Mouse (Mus musculus): ENCODE measurements around the gene Hsd3b5. TPM values are rescaled to one million over a fixed set of nuclear protein-coding genes. Genes with fewer than 3 reads are reported as not detected.

Gene Hsd3b5
- not detected for polyA plus RNA-seq (2014; fragmentation: Illumina TruSeq; extraction: RNeasy Lipid Tissue Mini Kit (QIAGEN cat#74804))

DNA sequence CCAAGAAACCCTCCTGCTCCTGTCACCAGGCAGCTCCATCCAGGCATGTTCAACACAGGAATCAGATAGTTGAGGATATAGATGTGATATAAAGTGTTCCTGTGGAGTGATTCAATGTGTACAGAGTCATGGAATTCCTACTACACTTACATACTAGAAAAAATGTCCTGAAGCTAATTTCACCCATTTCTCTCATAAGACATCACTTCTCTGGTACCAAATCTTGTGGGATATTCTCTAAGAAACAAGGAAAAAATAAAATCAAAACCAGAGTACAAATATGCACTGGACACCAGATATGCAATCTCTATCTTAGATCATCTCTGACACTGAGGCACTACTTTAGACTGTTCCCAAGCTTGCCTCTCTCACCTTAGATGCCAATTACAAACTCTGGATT lies at the start of gene Hsd3b5:
Hsd3b5 (minus strand) TSS at position 101 of the 400 bp plus-strand sequence.

DNA sequence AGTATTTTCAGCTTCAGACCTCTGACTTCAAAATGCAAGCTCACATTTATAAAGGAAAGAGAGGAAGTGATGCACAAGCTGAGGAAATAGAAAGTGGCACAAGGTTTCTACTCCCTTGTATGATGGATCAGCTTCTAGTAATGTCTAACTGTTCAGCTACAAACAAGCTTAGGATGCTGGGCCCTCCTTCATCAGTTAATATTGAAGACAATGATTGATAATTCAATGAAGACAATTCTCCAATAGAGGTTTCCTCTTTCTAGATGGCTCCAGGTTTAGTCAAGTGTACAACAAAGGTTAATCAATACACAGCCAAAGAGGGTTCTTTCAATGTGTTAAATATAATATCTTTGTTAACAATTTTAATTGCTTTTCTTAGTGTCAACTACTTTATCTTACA lies 41.3 kb downstream of the Hsd3b5 start, which contains the start of gene Gm10681:
Gm10681 (minus strand) TSS at position 101 of the 400 bp plus-strand sequence.

Other genes with a start within 250 kb of the Hsd3b5 start
- gene Zfp697, start 247.8 kb downstream of the Hsd3b5 start, polyA plus RNA-seq (2014; fragmentation: Illumina TruSeq; extraction: RNeasy Lipid Tissue Mini Kit (QIAGEN cat#74804)) = 9.7 TPM
- not detected for gene Gm4450, start 173.1 kb downstream of the Hsd3b5 start, polyA plus RNA-seq (2014; fragmentation: Illumina TruSeq; extraction: RNeasy Lipid Tissue Mini Kit (QIAGEN cat#74804))
- not detected for gene Hsd3b4, start 119.7 kb downstream of the Hsd3b5 start, polyA plus RNA-seq (2014; fragmentation: Illumina TruSeq; extraction: RNeasy Lipid Tissue Mini Kit (QIAGEN cat#74804))
- not detected for gene Gm10681, start 41.4 kb downstream of the Hsd3b5 start, polyA plus RNA-seq (2014; fragmentation: Illumina TruSeq; extraction: RNeasy Lipid Tissue Mini Kit (QIAGEN cat#74804))
- not detected for gene Hsd3b2, start 94.3 kb upstream of the Hsd3b5 start, polyA plus RNA-seq (2014; fragmentation: Illumina TruSeq; extraction: RNeasy Lipid Tissue Mini Kit (QIAGEN cat#74804))
- gene Hsd3b3, start 132.9 kb upstream of the Hsd3b5 start, polyA plus RNA-seq (2014; fragmentation: Illumina TruSeq; extraction: RNeasy Lipid Tissue Mini Kit (QIAGEN cat#74804)) = not detected
- gene Hsd3b6, start 184.2 kb upstream of the Hsd3b5 start, polyA plus RNA-seq (2014; fragmentation: Illumina TruSeq; extraction: RNeasy Lipid Tissue Mini Kit (QIAGEN cat#74804)) = 0.91 TPM
- 4,270 TPM for gene Hsd3b1, start 229.5 kb upstream of the Hsd3b5 start, polyA plus RNA-seq (2014; fragmentation: Illumina TruSeq; extraction: RNeasy Lipid Tissue Mini Kit (QIAGEN cat#74804))

Measured in ovary, adult 10 weeks (tissue).